Mouse (Mus musculus) layer of hippocampus, adult 11-12 months (tissue): ENCODE results near the gene Tcl1.
"Not testable (repeated sequence)": the region's sequence is repeated elsewhere in the genome, so short reads cannot be mapped to it uniquely, and the experiment has no call there.

Experiments used
- DNase-seq: peaks from one replicate; pipeline ENCODE4 v3.0.0; 2022; ENCODE audit warnings: low spot score

The Tcl1 gene

GRCm38 (mm10) chr12:105222601-105223319 lies at the start of gene Tcl1:
TSS of gene Tcl1 (minus strand) at chr12:105222793.
- DNase-seq: no peak

GRCm38 (mm10) chr12:105271016-105271965 lies 48.7 kb upstream of the Tcl1 start:
- no peak for DNase-seq

GRCm38 (mm10) chr12:105267076-105267475 lies 44.5 kb upstream of the Tcl1 start:
- DNase-seq: no peak

GRCm38 (mm10) chr12:105266096-105266495 lies 43.5 kb upstream of the Tcl1 start:
- DNase-seq: no peak

GRCm38 (mm10) chr12:105259221-105259620 lies 36.6 kb upstream of the Tcl1 start:
- DNase-seq: no peak

- peak; percentile 24 for DNase-seq
Observed at GRCm38 (mm10) chr12:105258787-105259186, 36.2 kb upstream of the Tcl1 start.

- no peak for DNase-seq
Observed at GRCm38 (mm10) chr12:105253796-105254195, 31.2 kb upstream of the Tcl1 start.

- DNase-seq: no peak
Observed at GRCm38 (mm10) chr12:105248763-105249233, 26.2 kb upstream of the Tcl1 start.

- DNase-seq: no peak
Observed at GRCm38 (mm10) chr12:105239060-105239459, 16.5 kb upstream of the Tcl1 start.

GRCm38 (mm10) chr12:105235091-105235490 lies 12.5 kb upstream of the Tcl1 start:
- no peak for DNase-seq

GRCm38 (mm10) chr12:105234362-105234761 lies 11.8 kb upstream of the Tcl1 start:
- DNase-seq: no peak

- DNase-seq: no peak
Observed at GRCm38 (mm10) chr12:105224621-105225320, 2.2 kb upstream of the Tcl1 start.

GRCm38 (mm10) chr12:105217101-105217760 lies 5.4 kb downstream of the Tcl1 start:
- DNase-seq: no peak

GRCm38 (mm10) chr12:105209231-105209630 lies 13.4 kb downstream of the Tcl1 start:
- DNase-seq: no peak

GRCm38 (mm10) chr12:105208441-105208840 lies 14.2 kb downstream of the Tcl1 start:
- no peak for DNase-seq

- no peak for DNase-seq
Observed at GRCm38 (mm10) chr12:105207071-105207470, 15.5 kb downstream of the Tcl1 start.

GRCm38 (mm10) chr12:105201657-105202056 lies 20.9 kb downstream of the Tcl1 start, which contains the start of gene Tcl1b4:
TSS of gene Tcl1b4 (plus strand) at chr12:105201957.
- DNase-seq: not testable (repeated sequence)

GRCm38 (mm10) chr12:105199684-105200497 lies 22.7 kb downstream of the Tcl1 start:
- not testable (repeated sequence) for DNase-seq

GRCm38 (mm10) chr12:105190743-105191142 lies 31.9 kb downstream of the Tcl1 start, which contains the start of gene Tcl1b3:
TSS of gene Tcl1b3 (plus strand) at chr12:105191043.
- DNase-seq: not testable (repeated sequence)

- DNase-seq: peak; percentile 12
Observed at GRCm38 (mm10) chr12:105188980-105189379, 33.6 kb downstream of the Tcl1 start.
